Mouse (Mus musculus) E14TG2a.4 (cell line): Measurements from ENCODE around the gene Bri3.

Source experiments
- CTCF ChIP-seq: conservative IDR thresholded peaks from 2 replicates; pipeline ENCODE4 v1.5.1; 2014; ENCODE audit warnings: low read length
- NANOG ChIP-seq: IDR thresholded peaks from 2 replicates; pipeline ENCODE4 v1.6.1; 2014; ENCODE audit warnings: borderline replicate concordance, low read length, mixed read lengths
- POU5F1 ChIP-seq: IDR thresholded peaks from 2 replicates; pipeline ENCODE4 v1.6.1; 2014; ENCODE audit warnings: low read length, borderline replicate concordance

DNA sequence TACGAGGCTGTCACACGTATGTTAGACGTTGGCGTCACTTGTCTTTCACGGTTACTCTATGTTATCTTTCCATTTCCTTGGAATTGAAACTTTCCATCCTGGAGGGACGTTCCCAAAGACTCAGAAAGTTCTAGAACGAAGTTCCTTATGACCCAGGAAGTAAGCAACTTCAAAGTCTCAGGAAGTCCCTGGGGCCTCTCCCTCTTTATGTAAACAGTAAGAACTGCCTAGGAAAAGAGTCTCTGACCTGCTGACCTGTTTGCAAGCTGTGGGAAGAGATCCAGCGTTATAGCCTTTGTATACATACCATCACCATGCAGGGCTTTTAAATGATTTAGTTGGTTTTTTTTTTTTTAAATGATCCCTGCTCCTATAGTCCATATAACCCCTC, 203.0 kb downstream of the Bri3 start:
- TF ChIP-seq CTCF (no peak), POU5F1 (no peak), NANOG (no peak)
